Mouse (Mus musculus): ENCODE measurements at regions not wholly inside any gene's neighbourhood (a gene's known extent, or its start where the extent isn't known, plus 50 kb on each side); places are given as distances from the start of the nearest gene placed in this dataset.

DNA sequence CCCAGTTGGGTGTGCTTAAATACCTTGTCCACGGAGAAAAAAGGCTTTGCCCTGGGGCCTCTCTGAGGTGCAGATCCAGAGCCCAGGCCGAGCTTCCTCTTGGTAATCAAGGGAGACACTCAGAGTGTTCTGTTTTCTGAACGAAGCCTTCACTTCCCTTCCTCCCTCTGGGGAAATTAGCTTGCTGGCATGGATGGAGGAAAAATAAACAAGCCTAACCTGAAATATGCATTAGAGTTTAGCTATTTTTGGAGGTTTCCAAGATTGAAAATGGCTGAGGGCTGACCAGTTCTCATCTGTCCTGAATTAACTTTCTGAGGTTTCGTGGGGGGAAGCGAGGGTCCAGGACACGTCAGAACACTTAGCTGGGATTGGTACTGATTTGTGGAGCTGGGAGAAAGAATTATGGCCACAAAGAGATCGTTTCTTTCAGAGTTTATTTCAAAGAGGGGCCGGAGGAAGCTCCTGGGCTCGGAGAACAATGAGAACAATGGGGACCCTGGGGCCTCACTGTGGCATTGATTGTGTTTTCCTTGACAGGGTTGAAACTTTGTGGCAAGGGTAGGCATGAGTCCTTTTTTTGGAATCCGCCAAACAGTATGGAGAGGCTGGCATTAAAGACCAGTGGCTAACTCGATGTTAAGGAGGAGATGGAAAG is 262.4 kb downstream of the 1810013L24Rik start:
- H3K9me3 ChIP-seq (replicated peaks; ENCODE audit: low read length) = no peaks in the 10 kb centered on the region
- H3K27ac ChIP-seq (ENCODE audit: insufficient read depth, low read depth) = no peak overlapping the region
- no peak overlapping the region for H3K4me3 ChIP-seq (replicated peaks in 1 of 3; ENCODE audit: low read depth in 2 of 3, low read length in 2 of 3, poor library complexity in 1 of 3)
- DNase-seq (ENCODE audit: extremely low read depth) = no peak
- no peaks in the 10 kb centered on the region for H3K79me2 ChIP-seq (replicated peaks; ENCODE audit: control insufficient read depth, extremely low read depth, insufficient read depth, poor library complexity, severe bottlenecking)
- no peak overlapping the region for H3K9ac ChIP-seq (ENCODE audit: insufficient read depth, low read depth)
- no peaks in the 10 kb centered on the region for H3K27me3 ChIP-seq (replicated peaks)
- no peak overlapping the region for H3K4me2 ChIP-seq (ENCODE audit: insufficient read depth, low read depth, poor library complexity, severe bottlenecking)
- H3K36me3 ChIP-seq (replicated peaks in 1 of 2; ENCODE audit: control insufficient read depth in 1 of 2, insufficient read depth in 1 of 2, low read length in 1 of 2) = no peaks in the 10 kb centered on the region
- TF ChIP-seq SIN3A (IDR thresholded peaks at IDR 0.05; ENCODE audit: low read length) (no peak), ZNF384 (IDR thresholded peaks at IDR 0.05; ENCODE audit: low read depth, low read length) (no peak), CTCF (conservative IDR thresholded peaks at IDR 0.05 in 1 of 2, IDR thresholded peaks at IDR 0.05 in 1 of 2; ENCODE audit: low read depth in 2 of 2, low read length in 2 of 2) (no peak), NRF1 (IDR thresholded peaks at IDR 0.05; ENCODE audit: low read depth, low read length) (no peak), JUN (IDR thresholded peaks at IDR 0.05; ENCODE audit: insufficient read depth, low read depth, low read length) (no peak), POLR2A (IDR thresholded peaks at IDR 0.05; ENCODE audit: low read depth, low read length) (no peak), USF1 (IDR thresholded peaks at IDR 0.05; ENCODE audit: low read depth, low read length) (no peak), MXI1 (IDR thresholded peaks at IDR 0.05; ENCODE audit: low read depth, low read length) (no peak), MYC (IDR thresholded peaks at IDR 0.05; ENCODE audit: low read depth, low read length) (no peak), CHD1 (IDR thresholded peaks at IDR 0.05; ENCODE audit: low read depth, low read length) (no peak), MAX (IDR thresholded peaks at IDR 0.05; ENCODE audit: low read length) (no peak), IRF4 (IDR thresholded peaks at IDR 0.05; ENCODE audit: low read depth, low read length) (no peak), POLR2AphosphoS2 (IDR thresholded peaks at IDR 0.05; ENCODE audit: low read depth, low read length) (no peak), RCOR1 (conservative IDR thresholded peaks at IDR 0.05; ENCODE audit: low read depth, low read length) (no peak), GABPA (IDR thresholded peaks at IDR 0.05; ENCODE audit: insufficient replicate concordance, low read depth, low read length) (no peak), UBTF (IDR thresholded peaks at IDR 0.05; ENCODE audit: low read depth, low read length) (no peak), KAT2A (IDR thresholded peaks at IDR 0.05; ENCODE audit: insufficient replicate concordance, low read length) (no peak), ETS1 (conservative IDR thresholded peaks at IDR 0.05; ENCODE audit: low read depth, low read length) (no peak), ELF1 (IDR thresholded peaks at IDR 0.05; ENCODE audit: low read depth, low read length) (no peak), EP300 (IDR thresholded peaks at IDR 0.05; ENCODE audit: low read length) (no peak)
- dilution Hi-C loops (cut with MboI; ENCODE audit: extremely low pct_ligation_motif_present, extremely low pct_unique_long_range_greater_than_20kb, low sequenced_read_pairs) = no loop called here
- in situ Hi-C loops (cut with MboI; ENCODE audit: low pct_ligation_motif_present, low pct_unique_long_range_greater_than_20kb, low sequenced_read_pairs) = loop anchor here (5.0 kb wide), 1 partner anchor 35 kb away; no protein-coding TSS in a partner anchor
- H3K4me1 ChIP-seq (ENCODE audit: control insufficient read depth in 1 of 2, insufficient read depth in 2 of 2) = no peaks in the 10 kb centered on the region

DNA sequence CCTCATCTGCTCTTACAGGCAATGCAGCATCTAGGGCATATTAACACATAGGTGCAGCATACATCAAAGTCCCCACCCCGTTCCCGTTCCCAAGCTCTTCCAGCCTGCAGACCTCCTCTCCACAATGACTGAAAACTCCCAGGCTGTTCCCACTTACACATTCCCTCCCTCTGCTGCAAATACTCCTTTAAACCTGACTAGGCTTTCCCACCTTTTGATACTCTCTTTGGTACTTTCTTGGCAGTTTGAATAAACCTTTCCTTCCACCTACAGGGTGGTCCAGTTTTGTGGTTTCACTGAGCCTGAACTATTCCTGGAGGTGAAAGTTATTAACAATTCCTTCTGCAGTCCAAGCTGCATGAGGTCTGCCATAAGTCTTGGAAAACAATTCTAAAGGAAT is 263.7 kb downstream of the 1810013L24Rik start:
- Histone ChIP-seq H3K27me3 (replicated peaks) (no peaks in the 10 kb centered on the region), H3K9ac (ENCODE audit: insufficient read depth, low read depth) (no peak overlapping the region), H3K27ac (ENCODE audit: insufficient read depth, low read depth) (no peak overlapping the region), H3K4me1 (ENCODE audit: control insufficient read depth in 1 of 2, insufficient read depth in 2 of 2) (no peaks in the 10 kb centered on the region), H3K79me2 (replicated peaks; ENCODE audit: control insufficient read depth, extremely low read depth, insufficient read depth, poor library complexity, severe bottlenecking) (no peaks in the 10 kb centered on the region), H3K36me3 (replicated peaks in 1 of 2; ENCODE audit: control insufficient read depth in 1 of 2, insufficient read depth in 1 of 2, low read length in 1 of 2) (no peaks in the 10 kb centered on the region), H3K9me3 (replicated peaks; ENCODE audit: low read length) (no peaks in the 10 kb centered on the region), H3K4me3 (replicated peaks in 1 of 3; ENCODE audit: low read depth in 2 of 3, low read length in 2 of 3, poor library complexity in 1 of 3) (no peak overlapping the region), H3K4me2 (ENCODE audit: insufficient read depth, low read depth, poor library complexity, severe bottlenecking) (no peak overlapping the region)
- DNase-seq (ENCODE audit: extremely low read depth) = no peak
- dilution Hi-C loops (cut with MboI; ENCODE audit: extremely low pct_ligation_motif_present, extremely low pct_unique_long_range_greater_than_20kb, low sequenced_read_pairs) = no loop called here
- no peak for TF ChIP-seq USF1 (IDR thresholded peaks at IDR 0.05; ENCODE audit: low read depth, low read length)
- in situ Hi-C loops (cut with MboI; ENCODE audit: low pct_ligation_motif_present, low pct_unique_long_range_greater_than_20kb, low sequenced_read_pairs) = loop anchor here (5.0 kb wide), 1 partner anchor 36 kb away; no protein-coding TSS in a partner anchor

All from CH12.LX (cell line).